Mouse (Mus musculus): ENCODE measurements around the gene Gm4131. TPM values are rescaled to one million over a fixed set of nuclear protein-coding genes. Genes with fewer than 3 reads are reported as not detected.
"Not testable (repeated sequence)": the region's sequence is repeated elsewhere in the genome, so short reads cannot be mapped to it uniquely, and the experiment has no call there.

Gm4131 gene
- not detected for total RNA-seq (2021)
- long read RNA-seq: 0 reads

DNA sequence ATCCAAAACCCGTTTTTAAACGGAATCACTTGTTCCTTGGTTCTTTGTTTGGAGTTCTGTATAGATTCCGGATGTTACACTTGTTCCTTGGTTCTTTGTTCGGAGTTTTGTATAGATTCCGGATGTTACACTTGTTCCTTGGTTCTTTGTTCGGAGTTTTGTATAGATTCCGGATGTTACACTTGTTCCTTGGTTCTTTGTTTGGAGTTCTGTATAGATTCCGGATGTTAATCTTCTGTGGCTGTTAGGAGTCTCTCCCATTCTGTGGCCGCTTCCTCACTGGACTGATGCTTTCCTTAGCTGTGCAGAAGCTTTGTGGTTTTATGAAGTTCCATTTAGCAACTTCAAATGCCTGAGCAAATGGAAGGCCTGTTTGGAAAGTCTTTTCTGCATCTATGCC lies at the start of gene Gm4131:
Gene Gm4131, minus strand, starts transcription at position 101 of the 400 bp plus-strand sequence.
- DNase-seq (ENCODE audit: low spot score in 2 of 2): not testable (repeated sequence)

DNA sequence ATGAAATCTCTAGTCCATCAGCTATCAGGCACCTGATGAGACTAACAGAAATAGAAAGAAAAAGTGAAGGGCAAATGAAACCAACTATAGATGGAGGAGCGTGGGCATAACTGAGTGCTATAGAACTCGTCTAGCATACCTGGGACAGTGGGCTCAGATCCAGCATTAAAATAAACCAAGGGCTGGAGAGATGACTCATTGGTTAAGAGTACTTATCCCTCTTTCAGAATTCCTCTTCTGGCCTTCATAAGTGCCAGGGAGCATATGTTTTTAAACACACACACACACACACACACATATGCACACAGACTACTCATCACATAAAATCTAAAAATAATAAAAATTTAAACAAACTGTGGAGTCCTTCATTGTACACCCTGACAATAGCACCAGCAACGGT lies 43.2 kb upstream of the Gm4131 start:
- no peak for DNase-seq (ENCODE audit: low spot score in 2 of 2)

DNA sequence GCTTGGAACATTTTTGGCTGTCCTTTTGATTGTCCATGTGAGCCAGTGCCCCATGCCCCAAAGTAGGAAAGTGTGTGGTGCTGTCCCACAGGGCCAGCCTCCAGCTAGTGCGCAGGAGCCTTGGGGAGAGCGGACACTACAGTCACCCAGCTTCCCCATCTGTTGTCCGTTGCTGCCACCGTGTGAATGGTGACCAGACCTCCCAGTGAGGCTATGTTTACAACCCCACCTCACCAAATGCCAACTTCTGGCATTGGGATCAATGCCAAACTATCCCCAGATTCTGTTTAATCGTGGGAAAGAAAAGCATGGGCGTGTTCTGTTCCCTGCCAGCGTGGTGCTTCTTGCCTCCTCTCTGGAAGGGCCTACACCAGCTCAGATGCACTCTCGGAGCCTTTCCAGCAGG lies 41.1 kb upstream of the Gm4131 start:
- DNase-seq (ENCODE audit: low spot score in 2 of 2): peak in 1 of 2 experiments; percentile 37

DNA sequence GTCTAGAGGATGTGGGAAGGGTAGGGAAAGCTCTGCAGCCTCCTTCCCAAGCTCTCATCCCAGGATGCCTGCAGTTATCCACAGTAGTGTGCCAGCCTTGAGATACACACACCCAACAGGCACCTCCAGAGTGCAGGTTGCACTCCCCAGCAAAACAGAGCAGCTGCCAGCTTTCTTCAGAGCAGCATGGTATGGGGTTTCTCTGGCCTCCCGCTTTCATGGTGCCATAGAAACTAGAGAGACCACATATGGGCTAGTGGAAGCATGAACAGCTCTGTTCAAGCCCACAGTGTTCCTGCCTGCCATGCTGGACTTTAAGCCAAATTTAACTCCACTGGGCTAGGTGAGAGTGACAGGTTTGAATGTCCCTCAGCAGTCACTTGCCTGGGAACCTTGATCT lies 36.1 kb upstream of the Gm4131 start:
- DNase-seq (ENCODE audit: low spot score in 2 of 2): no peak

DNA sequence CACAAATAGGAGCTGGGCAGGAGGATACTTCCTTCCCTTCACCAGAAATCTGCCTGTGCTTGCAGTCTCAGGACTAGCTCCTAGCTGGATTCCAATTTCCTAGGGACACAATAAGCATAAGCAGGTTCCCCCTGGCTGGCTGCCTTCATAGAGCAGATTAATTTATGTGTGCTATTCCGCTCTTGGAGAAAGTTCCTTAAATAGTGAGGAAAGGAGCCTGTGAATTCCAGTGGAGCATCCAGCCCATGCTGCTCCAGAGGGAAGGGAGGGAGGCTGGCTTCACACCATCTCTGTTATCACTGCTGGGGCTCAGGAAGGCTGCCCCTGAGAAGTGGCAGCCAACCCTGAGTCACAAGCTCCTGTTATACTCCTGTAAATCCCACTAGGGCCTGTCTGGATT lies 35.5 kb upstream of the Gm4131 start:
- DNase-seq (ENCODE audit: low spot score in 2 of 2): peak in 1 of 2 experiments; percentile 12

DNA sequence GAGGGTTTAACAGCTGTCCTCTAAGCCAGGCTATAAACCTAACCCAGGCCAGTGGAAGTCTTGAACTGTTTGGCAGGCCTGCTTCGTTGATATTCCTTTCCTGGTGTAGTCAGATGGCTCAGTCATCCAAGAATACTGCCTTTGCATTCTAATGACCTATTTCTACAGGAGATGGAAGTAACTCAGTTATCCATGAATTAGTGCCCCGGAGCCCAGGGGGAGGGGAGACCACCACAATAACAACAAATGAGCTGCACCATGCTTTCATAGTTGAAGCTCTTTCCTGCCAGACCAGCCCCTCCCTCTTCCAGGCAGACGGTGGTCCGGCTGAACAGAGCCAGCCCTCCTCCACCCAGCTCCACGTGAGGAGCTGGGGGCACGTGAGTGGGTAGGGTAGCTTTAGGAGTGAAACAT lies 33.4 kb upstream of the Gm4131 start:
- DNase-seq (ENCODE audit: low spot score in 2 of 2): no peak

DNA sequence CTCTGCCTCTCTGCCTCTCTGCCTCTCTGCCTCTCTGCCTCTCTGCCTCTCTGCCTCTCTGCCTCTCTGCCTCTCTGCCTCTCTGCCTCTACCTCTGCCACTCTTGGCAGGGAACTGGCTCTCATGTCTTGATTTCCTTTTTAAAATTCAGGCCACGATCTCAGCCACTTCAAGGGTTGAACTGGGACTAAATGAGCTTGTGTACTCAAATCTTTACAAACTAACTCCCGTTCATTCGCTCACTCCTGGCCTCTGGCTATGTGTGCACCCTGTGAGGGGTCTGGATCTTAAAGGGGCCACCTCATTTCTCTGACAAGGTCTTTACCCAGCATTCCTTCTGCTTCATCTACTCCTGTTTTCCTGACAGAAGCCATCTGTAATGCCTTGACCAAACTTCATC lies 18.6 kb upstream of the Gm4131 start:
- peak in 1 of 2 experiments; percentile 30 for DNase-seq (ENCODE audit: low spot score in 2 of 2)

DNA sequence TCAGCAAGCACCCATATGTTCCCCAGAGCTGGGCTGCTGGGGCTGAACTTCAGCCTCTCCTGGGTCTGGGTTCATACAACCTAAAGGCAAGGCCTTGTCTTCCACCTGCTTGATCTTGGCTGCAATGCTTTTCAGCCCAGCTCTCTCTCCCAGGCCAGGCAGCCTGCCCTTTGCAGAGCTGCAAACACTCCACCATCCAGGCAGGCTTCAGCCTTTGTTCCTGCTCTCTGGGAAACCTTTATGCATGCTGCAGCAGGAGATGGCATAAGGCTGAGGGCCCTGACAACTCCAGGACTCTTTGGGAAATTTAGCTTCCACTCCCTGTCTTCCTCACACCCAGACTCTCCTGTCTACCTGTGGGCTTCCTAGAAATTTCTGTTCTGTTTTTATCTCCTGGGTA lies 17.9 kb upstream of the Gm4131 start:
- DNase-seq (ENCODE audit: low spot score in 2 of 2): no peak

DNA sequence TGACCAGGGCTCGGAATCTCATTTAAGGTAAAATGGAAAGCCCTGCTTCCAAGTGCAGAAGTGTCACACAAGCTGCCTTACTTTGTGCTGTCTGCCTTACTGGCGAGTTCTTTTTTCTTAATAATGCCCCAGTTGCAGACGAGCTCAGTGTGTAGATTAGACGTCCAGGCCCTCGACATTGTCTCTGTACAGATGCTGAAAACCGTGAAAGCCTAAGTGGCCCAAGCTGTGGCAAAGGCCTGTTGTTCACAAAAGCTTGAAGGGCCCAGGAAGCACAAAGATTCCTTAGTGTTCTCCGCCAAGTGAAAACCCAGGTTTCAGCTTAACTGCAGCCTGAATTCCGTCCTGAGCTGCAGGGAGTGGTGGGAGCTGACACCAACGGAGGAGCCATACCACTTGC lies 15.0 kb upstream of the Gm4131 start:
- no peak for DNase-seq (ENCODE audit: low spot score in 2 of 2)

DNA sequence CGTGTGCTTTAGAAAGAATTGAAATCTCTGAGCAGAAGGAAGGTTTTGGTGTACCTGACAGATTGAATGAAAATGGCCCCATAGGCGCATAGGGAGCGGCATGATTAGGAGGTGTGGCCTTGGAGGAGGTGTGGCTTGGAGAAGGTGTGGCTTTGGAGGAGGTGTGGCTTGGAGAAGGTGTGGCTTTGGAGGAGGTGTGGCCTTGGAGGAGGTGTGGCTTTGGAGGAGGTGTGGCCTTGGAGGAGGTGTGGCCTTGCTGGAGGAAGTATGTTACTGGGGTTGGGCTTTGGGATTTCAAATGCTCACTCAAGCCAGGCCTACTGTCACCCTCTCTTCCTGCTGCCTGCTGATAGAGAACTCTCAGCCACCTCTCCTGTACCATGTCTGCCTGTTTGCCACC lies 14.2 kb upstream of the Gm4131 start:
- DNase-seq (ENCODE audit: low spot score in 2 of 2): no peak

DNA sequence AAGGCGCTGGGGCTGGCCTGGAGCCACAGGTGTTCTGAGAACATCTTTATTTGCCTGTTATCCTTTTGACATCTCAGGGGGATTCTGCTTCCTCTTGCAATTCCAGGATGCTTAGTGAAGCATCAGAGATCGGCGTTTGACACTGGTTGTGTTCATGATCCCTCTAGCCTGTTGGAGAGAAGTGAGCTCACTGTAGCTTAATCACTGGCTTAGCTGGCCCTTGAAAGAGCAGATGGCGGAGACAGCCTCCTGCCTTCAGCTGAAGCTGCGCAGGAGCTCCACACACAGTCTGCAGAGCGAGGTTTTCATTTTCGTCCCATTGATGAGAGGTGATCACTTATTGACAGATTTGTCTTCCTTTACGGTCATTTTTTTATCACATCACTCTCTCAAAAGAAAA lies 9.1 kb upstream of the Gm4131 start:
- peak; percentile 39 to 63 for DNase-seq (ENCODE audit: low spot score in 2 of 2)

DNA sequence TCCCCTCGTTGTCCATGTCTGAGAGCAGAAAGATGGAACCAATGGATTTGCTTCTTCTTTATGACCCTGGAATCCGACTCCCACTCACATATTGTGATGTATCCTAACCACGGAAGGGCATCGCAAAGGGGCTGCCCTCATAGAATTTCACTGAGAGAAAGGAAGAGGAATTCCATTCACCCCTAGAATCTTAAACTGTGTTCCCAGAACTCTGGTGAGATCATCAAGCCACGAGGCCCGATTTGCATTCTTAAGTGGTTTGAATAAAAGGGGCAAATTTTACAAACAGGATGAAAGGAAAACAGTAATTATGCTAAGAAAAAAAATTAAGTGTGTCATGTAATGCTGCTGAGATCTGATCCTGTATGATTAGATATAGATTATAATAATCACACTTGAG lies 8.2 kb upstream of the Gm4131 start:
- DNase-seq (ENCODE audit: low spot score in 2 of 2): no peak

DNA sequence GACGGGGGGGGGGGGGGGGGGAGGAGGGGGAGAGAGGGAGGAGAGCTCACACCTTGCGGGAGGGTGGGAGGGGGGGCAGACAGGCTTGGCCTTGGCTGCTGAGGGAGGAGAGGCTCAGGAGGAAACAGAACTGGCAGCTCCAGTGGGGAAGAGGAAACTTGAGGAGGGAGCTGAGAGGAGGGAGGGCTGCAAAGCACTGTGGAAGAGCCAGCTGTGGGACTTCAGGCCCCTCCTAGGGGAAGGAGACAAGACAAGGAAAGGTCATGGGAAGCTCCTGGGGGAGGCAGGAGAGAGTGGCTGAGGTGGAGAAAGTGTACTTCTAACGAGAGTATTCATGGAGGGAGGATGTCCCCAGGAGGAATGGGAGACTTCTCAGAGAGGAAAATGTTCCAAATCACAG lies 6.7 kb upstream of the Gm4131 start:
- no peak for DNase-seq (ENCODE audit: low spot score in 2 of 2)

DNA sequence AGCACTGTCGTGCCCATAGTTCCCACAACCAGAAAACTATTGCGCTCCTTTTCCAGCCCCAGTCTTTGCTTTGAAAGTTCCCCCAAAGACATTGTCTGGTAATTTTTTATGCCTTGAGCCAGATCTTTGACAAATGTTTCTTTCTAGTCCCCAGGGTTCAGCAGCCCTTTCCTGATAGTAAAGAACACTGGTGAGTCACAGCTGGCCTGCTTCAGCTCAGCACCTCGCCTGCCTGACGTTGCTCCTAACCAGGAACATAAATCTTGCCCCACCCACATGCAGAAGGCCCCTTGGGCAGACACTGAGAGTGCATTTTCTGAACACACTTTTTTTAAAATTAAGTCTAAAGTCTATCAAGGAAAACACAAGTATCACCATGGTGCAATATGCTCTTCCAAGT lies 3.6 kb upstream of the Gm4131 start:
- DNase-seq (ENCODE audit: low spot score in 2 of 2): no peak

DNA sequence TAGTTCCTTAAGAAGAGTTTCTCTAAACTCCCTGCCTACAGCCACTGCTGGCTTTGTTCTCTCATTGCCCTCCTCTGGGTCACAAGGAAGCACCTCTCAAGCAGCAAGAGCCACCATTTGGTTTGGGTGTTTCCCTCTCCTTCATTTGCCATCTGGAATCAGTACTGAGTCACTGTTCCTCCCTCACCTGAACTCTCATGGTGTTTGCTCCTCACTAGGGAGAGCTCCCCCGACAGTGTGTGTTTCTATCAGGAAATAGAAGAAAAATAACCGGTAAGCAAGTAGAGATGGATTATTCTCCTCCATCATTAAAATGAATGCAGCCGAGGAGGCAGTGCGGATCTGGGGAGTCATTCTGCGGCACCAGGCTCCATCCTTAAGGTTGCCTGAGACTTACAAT lies 2.7 kb upstream of the Gm4131 start:
- DNase-seq (ENCODE audit: low spot score in 2 of 2): no peak

DNA sequence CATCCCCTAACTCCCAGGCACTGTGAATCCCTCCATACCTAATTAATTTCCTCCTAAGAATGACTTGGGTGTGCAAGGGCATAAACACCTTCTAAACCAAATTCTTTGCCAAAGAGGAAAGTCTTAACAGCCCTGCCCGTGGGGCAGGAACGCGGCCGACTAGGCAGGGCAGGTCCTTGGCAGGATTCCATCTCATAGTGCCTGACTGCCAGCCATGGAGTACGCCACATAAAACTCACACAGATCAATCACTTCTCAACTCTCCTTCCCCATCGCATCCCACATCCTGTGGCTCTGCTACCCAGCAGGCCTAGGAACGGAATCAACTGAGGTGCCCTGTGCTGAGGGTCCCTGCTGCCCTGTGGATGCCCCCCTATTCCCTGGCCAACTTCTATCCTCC lies 3.0 kb downstream of the Gm4131 start:
- no peak for DNase-seq (ENCODE audit: low spot score in 2 of 2)

DNA sequence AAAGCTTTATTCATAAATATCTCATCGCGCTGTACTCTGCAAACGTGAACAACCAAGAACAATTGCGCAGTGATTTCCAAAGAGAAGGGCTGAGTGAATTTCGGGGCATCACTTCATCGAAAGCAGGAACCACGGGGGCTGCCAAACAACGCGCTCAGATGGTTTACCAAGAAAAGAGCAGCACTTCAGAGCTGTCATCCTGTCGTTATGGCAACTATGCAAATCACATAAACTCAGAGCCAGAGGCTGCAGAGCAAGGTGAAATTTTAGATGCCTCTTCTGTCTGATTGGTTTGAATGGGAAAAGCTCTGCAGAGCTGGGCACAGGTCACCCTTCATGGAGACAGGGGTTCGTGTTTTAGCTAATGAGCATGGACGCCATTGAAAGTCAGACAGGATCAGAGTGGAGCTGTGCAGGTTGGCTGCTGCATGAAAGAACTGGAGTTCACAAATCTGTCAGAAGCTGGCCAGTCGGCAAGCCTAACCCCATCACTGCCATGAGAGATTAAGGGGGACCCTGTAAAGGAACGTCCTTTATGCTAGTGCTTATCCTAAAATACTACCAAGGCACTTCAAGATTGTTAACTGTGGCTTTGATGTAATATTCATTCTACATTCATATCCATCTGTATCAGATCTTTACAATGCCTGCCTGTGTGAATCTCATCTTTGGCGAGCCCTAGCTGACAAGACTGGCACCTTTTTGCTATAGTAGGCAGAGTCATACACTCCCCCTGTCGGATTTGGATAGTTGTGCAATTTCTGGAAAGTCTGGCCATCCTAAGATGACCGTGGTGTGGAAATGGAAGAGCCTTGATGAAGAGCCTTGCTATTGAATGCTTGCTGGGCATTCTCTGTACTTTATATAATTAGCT lies 4.6 kb downstream of the Gm4131 start:
- peak; percentile 68 to 85 for DNase-seq (ENCODE audit: low spot score in 2 of 2)

DNA sequence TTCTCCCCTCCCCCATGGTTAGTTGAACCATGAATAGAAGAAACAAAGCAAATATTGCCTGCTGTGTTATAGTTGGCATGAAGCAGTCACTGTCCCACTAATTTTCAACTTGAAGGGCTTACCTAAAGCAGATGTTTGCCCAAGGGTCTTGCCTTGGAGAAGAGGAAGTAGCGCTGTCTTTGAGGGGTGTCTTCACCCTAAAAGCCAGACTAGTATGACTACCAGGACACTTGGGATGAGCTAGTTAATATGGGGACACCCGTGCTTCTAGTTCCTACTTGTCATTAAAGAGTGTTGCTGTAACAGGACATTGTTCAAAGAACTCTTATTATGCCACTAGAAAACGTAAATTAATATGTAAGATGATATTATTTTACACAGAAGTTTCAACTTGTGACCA lies 9.6 kb downstream of the Gm4131 start:
- no peak for DNase-seq (ENCODE audit: low spot score in 2 of 2)

DNA sequence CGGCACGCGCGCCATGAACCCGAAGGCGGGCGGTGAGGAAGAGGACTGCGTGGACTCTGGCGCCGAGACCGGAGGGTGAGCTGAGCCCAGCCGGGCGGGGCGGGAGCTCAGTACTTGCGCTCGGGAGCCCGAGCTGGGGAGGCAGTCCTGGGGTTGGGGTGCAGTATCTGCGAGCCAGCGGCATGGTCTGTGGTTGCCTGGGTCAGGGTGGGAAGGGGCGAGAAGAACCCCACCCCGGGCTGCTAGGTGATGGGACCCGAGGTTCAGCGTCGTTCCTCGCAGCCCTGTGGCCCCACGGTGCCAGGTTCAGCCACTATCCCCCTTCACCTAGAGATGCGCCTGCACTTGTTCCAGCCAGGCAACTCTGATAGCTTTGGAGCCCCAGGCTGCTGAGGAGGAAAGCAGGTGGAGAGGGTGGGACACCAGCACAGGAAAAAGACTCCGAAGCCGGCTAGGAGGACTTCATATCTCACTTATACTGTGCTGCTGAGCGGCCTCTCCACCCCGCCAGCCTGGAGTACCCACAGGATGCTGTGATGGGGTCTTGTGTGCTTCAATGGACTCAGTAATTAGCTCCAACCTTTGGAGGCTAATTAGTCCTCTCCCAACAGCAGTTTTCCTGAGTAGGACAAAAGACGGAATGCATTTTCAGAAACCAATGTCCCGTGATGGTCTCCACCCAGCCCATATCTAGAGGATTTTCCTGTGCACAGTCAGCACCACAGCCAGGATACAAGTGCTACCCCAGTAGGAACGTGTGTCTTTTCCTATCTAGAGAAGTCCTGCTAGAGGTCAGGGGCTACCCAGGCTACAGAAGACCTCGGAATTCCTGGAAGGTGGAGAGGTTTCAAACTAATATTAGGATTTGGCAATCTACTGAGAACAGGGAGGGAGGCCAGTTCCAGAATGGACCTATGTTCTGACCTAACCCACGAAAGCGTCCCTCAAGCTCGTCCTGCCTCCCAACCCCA lies 10.6 kb downstream of the Gm4131 start:
- DNase-seq (ENCODE audit: low spot score in 2 of 2): peak in 1 of 2 experiments; percentile 18

DNA sequence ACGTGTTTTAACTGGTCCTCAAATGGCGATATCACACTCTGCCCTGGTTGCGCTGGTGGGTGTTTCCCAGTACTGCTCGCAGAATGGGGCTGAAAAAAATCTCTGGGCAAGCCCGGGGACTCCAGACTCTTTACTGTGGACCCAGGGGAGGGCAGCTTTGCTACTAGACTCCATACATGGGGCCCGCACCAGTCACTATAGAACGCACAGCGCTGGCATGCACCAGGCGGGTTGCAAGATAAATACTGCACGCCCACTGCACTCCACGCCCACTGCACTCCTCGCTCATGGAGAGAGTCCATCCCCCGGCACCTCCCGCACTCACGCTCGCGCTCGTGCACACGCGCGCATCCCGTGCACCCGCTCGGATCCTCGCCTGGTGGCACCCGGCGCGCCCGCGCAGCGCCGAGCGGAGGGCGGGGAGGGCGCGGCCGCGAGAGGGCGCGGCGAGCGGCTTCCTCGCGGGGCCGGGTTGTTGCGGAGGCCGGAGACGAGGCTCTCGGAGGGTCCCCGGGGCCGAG lies 11.4 kb downstream of the Gm4131 start, which contains the start of gene Fam124a:
Gene Fam124a, plus strand, starts transcription at position 429 of the 521 bp plus-strand sequence.
- DNase-seq (ENCODE audit: low spot score in 2 of 2): peak; percentile 68 to 85

DNA sequence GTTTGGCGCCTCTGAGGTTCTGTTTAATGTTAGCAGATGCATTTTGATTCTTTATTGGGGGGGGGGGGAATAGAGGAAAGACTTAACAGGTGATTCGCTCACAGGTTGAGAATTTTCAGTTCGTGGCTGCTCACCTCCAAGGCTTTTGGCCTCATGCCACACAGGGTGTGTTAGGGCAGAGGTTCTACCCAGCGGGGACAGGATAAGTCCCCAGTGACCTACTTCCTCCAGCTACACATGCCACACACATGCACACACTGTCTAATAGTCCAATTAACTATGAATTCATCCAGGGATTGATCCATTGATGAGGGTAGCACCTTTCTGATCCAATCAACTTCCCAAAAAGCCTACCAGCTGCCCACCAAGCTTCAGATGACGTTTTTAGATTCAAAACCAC lies 12.9 kb downstream of the Gm4131 start:
- DNase-seq (ENCODE audit: low spot score in 2 of 2): no peak

DNA sequence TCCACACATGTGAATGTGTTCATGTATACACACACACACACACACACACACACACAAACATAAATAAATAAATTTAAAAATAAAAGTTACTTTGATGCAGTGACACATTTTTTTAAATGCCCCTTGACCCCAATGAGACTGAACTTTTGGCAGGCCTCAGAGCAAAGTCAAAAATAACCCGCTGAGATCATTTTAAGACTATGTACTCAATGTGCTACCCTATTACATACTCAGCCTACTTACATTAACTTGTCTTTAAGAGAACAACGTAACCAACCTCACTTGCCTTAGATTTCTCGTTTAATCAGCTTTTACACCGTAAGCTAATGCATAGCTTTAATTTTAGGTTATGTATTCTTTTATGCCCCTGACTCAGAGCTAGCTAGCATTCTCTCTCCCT lies 13.9 kb downstream of the Gm4131 start:
- DNase-seq (ENCODE audit: low spot score in 2 of 2): no peak
